Mouse (Mus musculus) kidney, adult 2 months (tissue): ENCODE results near the gene Slc10a7.

Experiments
- CTCF ChIP-seq: fragments of 200-500 bp; conservative IDR thresholded peaks from 2 replicates; pipeline ENCODE4 v1.5.1; 2011; ENCODE audit warnings: low read depth, mild to moderate bottlenecking, control low read depth, low read length, moderate library complexity, mixed read lengths; ENCODE audit not compliant: insufficient read depth, insufficient read length
- POLR2A ChIP-seq: fragments of 200-500 bp; IDR thresholded peaks from one replicate; pipeline ENCODE4 v1.6.1; 2011; ENCODE audit warnings: low read depth, low read length, control low read depth

DNA sequence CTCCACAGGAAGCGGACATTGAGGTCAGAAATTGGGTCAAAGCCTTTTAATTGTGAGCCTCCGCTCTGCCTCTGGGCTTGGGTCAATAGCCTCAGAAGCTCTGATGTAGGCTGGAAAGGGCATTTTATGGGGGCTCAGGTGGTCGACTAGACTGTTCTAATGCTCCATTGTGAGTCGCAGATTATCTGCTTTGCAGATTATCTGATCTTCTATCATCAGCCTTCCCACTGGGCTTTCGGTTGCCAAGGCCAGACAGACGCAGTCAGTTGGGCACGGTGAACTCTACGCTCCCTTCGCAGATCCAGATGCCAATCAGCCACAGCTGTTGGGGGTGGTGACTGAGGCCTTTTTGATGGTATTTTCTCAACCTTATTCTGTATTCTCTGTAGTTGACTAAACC is 118.6 kb downstream of the Slc10a7 start:
- TF ChIP-seq CTCF (no peak), POLR2A (no peak)
